Mouse (Mus musculus): ENCODE measurements around the gene Ecsit. TPM values are rescaled to one million over a fixed set of nuclear protein-coding genes. Genes with fewer than 3 reads are reported as not detected.

Ecsit gene
- polyA plus RNA-seq, 1 experiment from 2014 or later = 54.4 TPM

Small RNAs within 50 kb of the gene (microRNA-seq; reads per million reads assigned to microRNA genes)
- gene Mir7084 = not detected

Other genes starting within 250 kb of the Ecsit start
- gene Angptl8, start 249.9 kb downstream of the Ecsit start, polyA plus RNA-seq (2014; fragmentation: Nextera tagmentation; extraction: Ambion mirVana) = 0.33 and 0.62 TPM in 2 replicates
- gene Dock6, start 232.8 kb downstream of the Ecsit start, polyA plus RNA-seq (2014; fragmentation: Nextera tagmentation; extraction: Ambion mirVana) = 16.3 and 18.0 TPM in 2 replicates
- 15.2 and 17.3 TPM in 2 replicates for gene Rab3d, start 167.2 kb downstream of the Ecsit start, polyA plus RNA-seq (2014; fragmentation: Nextera tagmentation; extraction: Ambion mirVana)
- gene Ccdc159, start 158.0 kb downstream of the Ecsit start, polyA plus RNA-seq (2014; fragmentation: Nextera tagmentation; extraction: Ambion mirVana) = 5.6 and 8.3 TPM in 2 replicates
- gene Tmem205, start 157.9 kb downstream of the Ecsit start, polyA plus RNA-seq (2014; fragmentation: Nextera tagmentation; extraction: Ambion mirVana) = 45.2 and 58.9 TPM in 2 replicates
- gene Plppr2, start 148.4 kb downstream of the Ecsit start, polyA plus RNA-seq (2014; fragmentation: Nextera tagmentation; extraction: Ambion mirVana) = 90.6 and 102 TPM in 2 replicates
- gene Swsap1, start 129.7 kb downstream of the Ecsit start, polyA plus RNA-seq (2014; fragmentation: Nextera tagmentation; extraction: Ambion mirVana) = 18.2 and 19.9 TPM in 2 replicates
- gene Epor, start 121.9 kb downstream of the Ecsit start, polyA plus RNA-seq (2014; fragmentation: Nextera tagmentation; extraction: Ambion mirVana) = 1.4 and 2.4 TPM in 2 replicates
- gene Rgl3, start 96.0 kb downstream of the Ecsit start, polyA plus RNA-seq (2014; fragmentation: Nextera tagmentation; extraction: Ambion mirVana) = 1.3 and 1.9 TPM in 2 replicates
- 4.1 and 6.2 TPM in 2 replicates for gene Ccdc151, start 82.8 kb downstream of the Ecsit start, polyA plus RNA-seq (2014; fragmentation: Nextera tagmentation; extraction: Ambion mirVana)
- gene Prkcsh, start 82.6 kb downstream of the Ecsit start, polyA plus RNA-seq (2014; fragmentation: Nextera tagmentation; extraction: Ambion mirVana) = 70.1 and 73.6 TPM in 2 replicates
- gene Elavl3, start 33.4 kb downstream of the Ecsit start, polyA plus RNA-seq (2014; fragmentation: Nextera tagmentation; extraction: Ambion mirVana) = 129 and 130 TPM in 2 replicates
- not detected in 2 replicates for gene Gm49318, start 14.2 kb downstream of the Ecsit start, polyA plus RNA-seq (2014; fragmentation: Nextera tagmentation; extraction: Ambion mirVana)
- 12.4 and 13.3 TPM in 2 replicates for gene Zfp653, start 14.1 kb downstream of the Ecsit start, polyA plus RNA-seq (2014; fragmentation: Nextera tagmentation; extraction: Ambion mirVana)
- gene Cnn1, start 13.8 kb upstream of the Ecsit start, polyA plus RNA-seq (2014; fragmentation: Nextera tagmentation; extraction: Ambion mirVana) = 1.0 and 1.1 TPM in 2 replicates
- 192 and 193 TPM in 2 replicates for gene Elof1, start 31.7 kb upstream of the Ecsit start, polyA plus RNA-seq (2014; fragmentation: Nextera tagmentation; extraction: Ambion mirVana)
- gene Acp5, start 50.3 kb upstream of the Ecsit start, polyA plus RNA-seq (2014; fragmentation: Nextera tagmentation; extraction: Ambion mirVana) = 0.47 and 0.60 TPM in 2 replicates
- gene Pigyl, start 71.4 kb upstream of the Ecsit start, polyA plus RNA-seq (2014; fragmentation: Nextera tagmentation; extraction: Ambion mirVana) = 78.5 and 101 TPM in 2 replicates
- 0.43 and 0.69 TPM in 2 replicates for gene Zfp872, start 102.7 kb upstream of the Ecsit start, polyA plus RNA-seq (2014; fragmentation: Nextera tagmentation; extraction: Ambion mirVana)
- 10.5 and 11.5 TPM in 2 replicates for gene Zfp809, start 140.3 kb upstream of the Ecsit start, polyA plus RNA-seq (2014; fragmentation: Nextera tagmentation; extraction: Ambion mirVana)
- 8.5 and 8.6 TPM in 2 replicates for gene Zfp599, start 174.5 kb upstream of the Ecsit start, polyA plus RNA-seq (2014; fragmentation: Nextera tagmentation; extraction: Ambion mirVana)
- gene Zfp810, start 222.2 kb upstream of the Ecsit start, polyA plus RNA-seq (2014; fragmentation: Nextera tagmentation; extraction: Ambion mirVana) = 28.0 and 32.8 TPM in 2 replicates